Mouse (Mus musculus): ENCODE results near the gene Duoxa1.

GRCm38 (mm10) chr2:122354191-122354929 lies 40.8 kb upstream of the Duoxa1 start:
- TF ChIP-seq CTCF (conservative IDR thresholded peaks at IDR 0.05; ENCODE audit: low read length) = no peak
- TF ChIP-seq POU5F1 (IDR thresholded peaks at IDR 0.05; ENCODE audit: borderline replicate concordance, low read length) = no peak
- no peak for TF ChIP-seq NANOG (IDR thresholded peaks at IDR 0.05; ENCODE audit: borderline replicate concordance, low read length)
